Mouse (Mus musculus) neural tube, embryonic 15.5 days (tissue): ENCODE data around the gene S100a1. TPM values are rescaled to one million over a fixed set of nuclear protein-coding genes. Genes with fewer than 3 reads are reported as not detected.
A peak's percentile ranks its signal among the peaks of the same experiment; 100 is the strongest.

Experiments used
- ATAC-seq: fragments of 200-750 bp; cut with Nextera tagmentation; 2 replicates; pipeline ENCODE4 v1.8.0; 2017; ENCODE audit warnings: mild to moderate bottlenecking, moderate TSS enrichment, moderate library complexity; ENCODE audit not compliant: low FRiP score
- H3K27ac ChIP-seq: fragments of 300-500 bp; sonication (generic); replicated peaks from 2 replicates; pipeline ENCODE4 v1.5.1; 2015; ENCODE audit warnings: mild to moderate bottlenecking, inconsistent platforms
- H3K27me3 ChIP-seq: fragments of 300-500 bp; sonication (generic); replicated peaks from 2 replicates; pipeline ENCODE4 v1.6.1; 2015; ENCODE audit warnings: inconsistent platforms
- H3K36me3 ChIP-seq: fragments of 300-500 bp; sonication (generic); 2 replicates; pipeline ENCODE4 v1.6.1; 2015; ENCODE audit warnings: inconsistent platforms
- H3K4me1 ChIP-seq: fragments of 300-500 bp; sonication (generic); 2 replicates; pipeline ENCODE4 v1.6.1; 2015; ENCODE audit warnings: inconsistent platforms
- H3K4me2 ChIP-seq: fragments of 300-500 bp; sonication (generic); 2 replicates; pipeline ENCODE4 v1.6.1; 2015; ENCODE audit warnings: inconsistent platforms, mild to moderate bottlenecking, moderate library complexity
- H3K4me3 ChIP-seq: fragments of 300-500 bp; sonication (generic); replicated peaks from 2 replicates; pipeline ENCODE4 v1.5.1; 2015; ENCODE audit warnings: mild to moderate bottlenecking, inconsistent platforms
- H3K9ac ChIP-seq: fragments of 300-500 bp; sonication (generic); replicated peaks from 2 replicates; pipeline ENCODE4 v1.6.1; 2015; ENCODE audit warnings: mild to moderate bottlenecking, inconsistent platforms
- H3K9me3 ChIP-seq: fragments of 300-500 bp; sonication (generic); replicated peaks from 2 replicates; pipeline ENCODE4 v1.6.1; 2016; ENCODE audit warnings: inconsistent platforms
- WGBS: fragments of 180-500 bp; shearing (Covaris S2); methylation state at CpG from one replicate; pipeline ENCODE4 v1.1.7; 2015; ENCODE audit warnings: mixed read lengths; 5-methylcytosine and 5-hydroxymethylcytosine counted together
- polyA plus RNA-seq: library from polyadenylated mRNA; unstranded; fragments of >200 nt; fragmentation: Nextera tagmentation; extraction: Ambion mirVana; gene quantifications from 2 replicates; pipeline ENCODE4 v1.2.1, GENCODE M21; 2015

S100a1 gene
- polyA plus RNA-seq, 1 experiment from 2014 or later = 23.5 TPM

GRCm38 (mm10) chr3:90527291-90527873 lies 13.2 kb upstream of the S100a1 start:
- H3K9ac ChIP-seq = no peak overlapping the region
- H3K27me3 ChIP-seq = no peaks in the 10 kb centered on the region
- H3K27ac ChIP-seq = no peak overlapping the region
- no peaks in the 10 kb centered on the region for H3K9me3 ChIP-seq
- no peaks in the 10 kb centered on the region for H3K4me1 ChIP-seq
- no peak overlapping the region for H3K4me2 ChIP-seq
- ATAC-seq = no peak
- H3K4me3 ChIP-seq = no peak overlapping the region
- no peaks in the 10 kb centered on the region for H3K36me3 ChIP-seq
- whole genome bisulfite sequencing = 83% methylated on average over 7 of the region's 7 CpGs

- no peak for ATAC-seq
- Histone ChIP-seq H3K4me3 (no peak within 1 kb of the TSS), H3K4me1 (no peaks in the 10 kb centered on the region), H3K27ac (no peak within 1 kb of the TSS), H3K36me3 (no peaks in the 10 kb centered on the region), H3K9me3 (no peaks in the 10 kb centered on the region), H3K4me2 (no peak within 1 kb of the TSS), H3K9ac (no peak within 1 kb of the TSS), H3K27me3 (no peaks in the 10 kb centered on the region)
- WGBS = 75% methylated on average over 5 of the region's 5 CpGs
Measured at GRCm38 (mm10) chr3:90526580-90526979, 12.4 kb upstream of the S100a1 start, which contains the start of gene S100a14. S100a14 (plus strand) TSS chr3:90526856.

GRCm38 (mm10) chr3:90526076-90526475 lies 11.9 kb upstream of the S100a1 start:
- Histone ChIP-seq H3K27me3 (no peaks in the 10 kb centered on the region), H3K27ac (no peak overlapping the region), H3K4me1 (no peaks in the 10 kb centered on the region), H3K4me3 (no peak overlapping the region), H3K9ac (no peak overlapping the region), H3K9me3 (no peaks in the 10 kb centered on the region), H3K4me2 (no peak overlapping the region), H3K36me3 (no peaks in the 10 kb centered on the region)
- WGBS = 77% methylated on average over 2 of the region's 2 CpGs
- ATAC-seq = no peak

- H3K9me3 ChIP-seq = no peaks in the 10 kb centered on the region
- no peak overlapping the region for H3K4me2 ChIP-seq
- no peak overlapping the region for H3K4me3 ChIP-seq
- no peak for ATAC-seq
- no peaks in the 10 kb centered on the region for H3K36me3 ChIP-seq
- 73% methylated on average over 4 of the region's 4 CpGs for WGBS
- no peak overlapping the region for H3K9ac ChIP-seq
- no peak overlapping the region for H3K27ac ChIP-seq
- no peaks in the 10 kb centered on the region for H3K4me1 ChIP-seq
- no peaks in the 10 kb centered on the region for H3K27me3 ChIP-seq
Measured at GRCm38 (mm10) chr3:90525421-90525820, 11.2 kb upstream of the S100a1 start.

GRCm38 (mm10) chr3:90517711-90518110 lies 3.5 kb upstream of the S100a1 start:
- Histone ChIP-seq H3K4me1 (peaks cover 18% of the 10 kb centered on the region), H3K4me2 (no peak overlapping the region), H3K27ac (no peak overlapping the region), H3K4me3 (no peak overlapping the region), H3K36me3 (no peaks in the 10 kb centered on the region), H3K27me3 (peaks cover 27% of the 10 kb centered on the region), H3K9ac (no peak overlapping the region), H3K9me3 (no peaks in the 10 kb centered on the region)
- WGBS = 83% methylated on average over 4 of the region's 4 CpGs
- ATAC-seq = no peak

- H3K36me3 ChIP-seq = no peaks in the 10 kb centered on the region
Measured at GRCm38 (mm10) chr3:90515789-90516188, 1.6 kb upstream of the S100a1 start.

GRCm38 (mm10) chr3:90515242-90515641 lies 1.1 kb upstream of the S100a1 start:
- Histone ChIP-seq H3K9me3 (no peaks in the 10 kb centered on the region), H3K36me3 (no peaks in the 10 kb centered on the region), H3K9ac (no peak overlapping the region; the same call in 1 of the 2 replicates), H3K4me2 (peak overlapping the region; percentile 61), H3K27ac (no peak overlapping the region), H3K27me3 (peaks cover 29% of the 10 kb centered on the region), H3K4me1 (peaks cover 18% of the 10 kb centered on the region), H3K4me3 (peak overlapping the region; percentile 34)
- WGBS = 42% methylated on average over 1 of the region's 1 CpGs
- ATAC-seq = no peak

More at GRCm38 (mm10) chr3:90515789-90516188, 1.6 kb upstream of the S100a1 start:
- ATAC-seq = no peak
- H3K9me3 ChIP-seq = no peaks in the 10 kb centered on the region
- H3K4me1 ChIP-seq = peaks cover 18% of the 10 kb centered on the region
- H3K4me3 ChIP-seq = no peak overlapping the region
- H3K27ac ChIP-seq = no peak overlapping the region
- no peak overlapping the region for H3K9ac ChIP-seq
- H3K4me2 ChIP-seq = no peak overlapping the region
- H3K27me3 ChIP-seq = peaks cover 29% of the 10 kb centered on the region
- 91% methylated on average over 4 of the region's 4 CpGs for WGBS

GRCm38 (mm10) chr3:90514691-90515090 lies 499 bp upstream of the S100a1 start:
- Histone ChIP-seq H3K4me2 (peak overlapping the region; percentile 61), H3K9ac (peak overlapping the region; percentile 37), H3K9me3 (no peaks in the 10 kb centered on the region), H3K27ac (peak overlapping the region; percentile 30; the same call in 1 of the 2 replicates), H3K4me1 (peaks cover 20% of the 10 kb centered on the region), H3K36me3 (no peaks in the 10 kb centered on the region), H3K27me3 (peaks cover 29% of the 10 kb centered on the region), H3K4me3 (peak overlapping the region; percentile 34)
- ATAC-seq = no peak; the same call in 1 of the 2 replicates
- WGBS = 3% methylated on average over 10 of the region's 10 CpGs

GRCm38 (mm10) chr3:90512948-90513642 lies 1.1 kb downstream of the S100a1 start:
- 79% methylated on average over 9 of the region's 9 CpGs for WGBS
- H3K27me3 ChIP-seq = peaks cover 29% of the 10 kb centered on the region
- no peaks in the 10 kb centered on the region for H3K9me3 ChIP-seq
- peaks cover 25% of the 10 kb centered on the region for H3K4me1 ChIP-seq
- H3K9ac ChIP-seq = no peak overlapping the region
- H3K36me3 ChIP-seq = no peaks in the 10 kb centered on the region
- no peak overlapping the region for H3K4me3 ChIP-seq
- no peak overlapping the region for H3K4me2 ChIP-seq
- ATAC-seq = no peak
- H3K27ac ChIP-seq = no peak overlapping the region

GRCm38 (mm10) chr3:90512276-90512675 lies 1.9 kb downstream of the S100a1 start:
- Histone ChIP-seq H3K27ac (no peak overlapping the region), H3K9me3 (no peaks in the 10 kb centered on the region), H3K4me1 (peaks cover 33% of the 10 kb centered on the region), H3K4me3 (no peak overlapping the region), H3K27me3 (peaks cover 29% of the 10 kb centered on the region), H3K36me3 (no peaks in the 10 kb centered on the region; the same call in 1 of the 2 replicates), H3K9ac (no peak overlapping the region), H3K4me2 (no peak overlapping the region)
- WGBS = 92% methylated on average over 5 of the region's 5 CpGs
- no peak for ATAC-seq

GRCm38 (mm10) chr3:90509747-90510123 lies 4.5 kb downstream of the S100a1 start:
- peak overlapping the region; percentile 94 for H3K4me3 ChIP-seq
- H3K9me3 ChIP-seq = no peaks in the 10 kb centered on the region
- peaks cover 36% of the 10 kb centered on the region for H3K4me1 ChIP-seq
- peaks cover 18% of the 10 kb centered on the region for H3K27me3 ChIP-seq
- H3K27ac ChIP-seq = peak overlapping the region; percentile 95
- WGBS = 22% methylated on average over 2 of the region's 2 CpGs
- peaks cover 18% of the 10 kb centered on the region for H3K36me3 ChIP-seq
- peak; percentile 32; the same call in 1 of the 2 replicates for ATAC-seq
- no peak overlapping the region for H3K9ac ChIP-seq
- H3K4me2 ChIP-seq = peak overlapping the region; percentile 75
